Mouse (Mus musculus): ENCODE measurements around the gene Il17rb.
A peak's percentile ranks its signal among the peaks of the same experiment; 100 is the strongest.

Gene Il17rb

DNA sequence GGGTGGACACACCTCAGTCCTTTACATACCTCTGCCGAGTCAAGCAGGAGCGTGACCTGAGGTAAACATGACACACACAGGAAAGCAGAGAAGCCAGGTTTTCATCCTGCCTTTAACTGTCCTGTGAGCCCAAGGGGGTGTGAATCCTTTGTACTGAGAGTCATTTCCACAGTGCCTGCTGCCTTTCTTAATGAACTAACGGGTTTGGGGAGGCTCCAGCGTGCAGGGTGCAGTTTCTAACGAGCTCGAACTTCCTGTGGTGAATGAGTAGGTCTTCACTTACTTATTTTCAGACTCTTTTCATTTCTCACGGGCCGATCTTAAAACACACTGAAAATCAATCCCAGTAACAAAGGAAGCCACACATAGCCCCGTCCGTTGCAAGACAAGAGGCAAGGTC, 5.8 kb upstream of the Il17rb start:
- no peak for DNase-seq

DNA sequence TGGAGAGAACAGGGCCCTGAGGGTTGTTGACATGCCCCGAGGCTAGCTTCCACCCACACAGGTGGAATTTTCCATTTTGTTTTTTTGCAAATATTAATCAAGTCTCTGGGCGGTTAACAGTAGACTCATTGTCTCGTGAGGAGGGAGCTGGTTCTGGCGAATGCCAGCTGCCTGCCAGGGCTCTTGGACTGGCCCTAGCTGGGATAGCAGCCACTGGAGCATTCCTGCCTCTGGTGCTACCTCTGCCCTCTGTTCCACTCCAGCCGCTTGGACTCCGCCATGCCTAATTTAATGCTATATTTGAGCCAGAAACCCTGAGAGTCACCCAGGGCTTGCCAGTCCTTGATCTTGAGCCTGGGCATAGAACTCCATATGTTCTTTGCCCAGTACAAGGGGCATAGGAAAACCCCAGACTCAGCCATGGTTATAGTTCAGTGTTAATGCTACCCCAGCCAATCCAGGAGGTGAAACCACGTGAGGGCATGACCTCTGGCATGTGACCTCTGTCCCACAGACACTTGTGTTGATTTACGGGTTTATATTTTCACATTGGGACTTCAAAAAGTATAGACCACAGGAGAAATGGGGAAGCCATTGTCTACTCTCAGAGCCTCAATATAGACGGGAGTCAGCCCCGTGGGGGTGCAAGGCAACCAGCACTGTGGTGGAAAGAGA, 3.3 kb upstream of the Il17rb start:
- DNase-seq, result peak in 1 of 2 experiments; percentile 15

DNA sequence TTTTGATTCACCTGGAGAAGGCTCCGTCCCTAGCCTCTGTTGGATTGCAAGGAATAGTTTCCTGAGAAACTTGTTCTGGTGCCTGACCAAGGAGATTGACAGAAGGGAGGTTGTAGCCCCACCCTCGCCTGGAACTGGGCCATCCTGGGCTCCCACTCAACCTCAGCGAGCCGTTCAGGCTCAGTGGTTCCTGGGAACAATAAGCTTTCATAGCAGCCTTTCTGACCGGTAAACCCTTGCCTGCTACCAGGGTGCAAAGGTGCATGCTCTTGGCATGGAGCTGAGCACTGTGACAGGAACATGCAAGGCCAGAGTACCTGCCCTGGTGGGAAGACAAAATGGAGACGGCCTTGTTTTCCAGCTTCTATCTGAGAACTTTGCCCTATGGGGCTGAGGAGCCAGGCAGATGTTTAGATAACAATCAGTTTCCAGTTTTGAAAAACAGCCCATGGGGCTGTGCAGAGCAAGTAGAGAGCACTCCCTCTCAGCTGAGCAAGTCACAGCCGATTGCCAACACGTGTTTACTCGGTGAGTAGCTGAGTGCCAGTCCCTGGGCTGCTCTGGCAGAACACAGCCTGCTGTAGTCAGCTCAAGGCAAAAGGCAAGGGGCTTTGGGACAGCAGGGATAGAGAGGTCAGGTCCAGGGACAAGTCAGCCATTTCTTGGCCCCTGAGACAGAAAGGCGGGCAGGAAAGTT, 1.3 kb upstream of the Il17rb start:
- DNase-seq, result peak; percentile 12 to 26

DNA sequence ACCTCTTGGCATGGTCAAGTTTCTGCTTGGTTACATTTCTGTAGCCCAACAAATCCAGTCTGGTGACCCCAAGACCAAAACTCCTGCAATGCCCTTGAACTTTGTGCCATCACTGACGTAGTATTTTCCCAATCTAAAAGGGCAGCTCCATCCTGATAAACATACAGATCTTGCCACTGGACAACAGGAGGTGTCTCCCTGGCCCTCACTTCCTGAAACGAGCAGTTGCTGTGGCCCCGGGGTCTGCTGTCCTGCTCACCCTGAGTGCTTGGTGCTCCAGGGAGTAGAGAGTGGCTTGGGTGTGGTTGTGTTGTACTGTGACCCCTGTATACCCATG, 9.3 kb downstream of the Il17rb start:
- no peak for DNase-seq

DNA sequence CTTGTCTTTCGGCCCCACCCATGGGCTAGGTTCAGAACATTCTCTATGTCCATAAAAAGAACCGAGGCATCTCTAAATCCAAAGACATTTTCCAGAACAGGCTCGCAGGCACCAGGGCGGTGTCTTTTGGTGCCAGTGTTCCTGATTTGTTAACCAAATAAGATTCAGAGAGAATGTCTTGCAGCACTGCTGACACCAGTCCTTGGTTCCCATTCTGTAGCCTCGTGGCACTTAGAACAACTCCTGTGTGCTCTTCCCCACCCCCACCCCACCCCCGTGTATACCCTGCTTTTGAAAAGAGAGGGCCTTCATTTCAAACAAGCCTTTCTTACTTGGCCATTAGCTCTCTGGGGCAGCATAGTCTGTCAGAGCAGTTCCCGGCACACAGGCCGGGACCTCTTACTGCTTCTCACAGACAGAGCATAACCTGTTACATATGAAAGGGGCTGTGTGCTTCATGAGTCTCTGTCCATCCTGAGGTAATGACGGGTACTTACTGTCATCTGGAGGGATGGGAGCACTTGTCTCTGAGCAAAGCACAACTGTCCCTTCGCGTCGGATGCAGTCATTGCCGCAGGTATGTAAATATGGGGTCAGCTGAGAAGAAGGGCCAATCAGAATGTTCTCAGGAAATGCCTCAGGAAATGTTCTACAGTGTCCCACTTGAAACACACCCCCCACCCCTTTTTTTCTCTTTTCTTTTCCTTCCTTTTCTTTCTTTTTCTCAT, 9.8 kb downstream of the Il17rb start:
- DNase-seq, result no peak

DNA sequence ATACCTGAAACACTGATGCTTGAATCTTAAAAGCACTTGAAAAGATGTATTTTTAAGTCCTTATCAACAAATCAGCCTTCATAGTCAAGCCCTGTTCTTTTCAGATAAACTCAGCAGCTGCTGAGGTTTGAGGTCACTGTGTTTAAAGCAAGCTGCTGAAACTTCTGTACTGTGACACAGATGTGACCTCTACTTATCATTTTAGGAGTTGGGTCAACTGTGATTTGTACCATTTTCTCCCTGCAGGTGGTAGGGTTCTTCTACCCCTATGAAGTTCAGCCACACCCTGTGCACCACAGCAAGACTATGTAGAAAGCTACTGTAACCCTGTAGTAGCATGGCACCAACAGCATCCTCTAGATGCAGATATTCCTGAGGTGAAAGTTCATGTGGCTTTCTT, 11.4 kb downstream of the Il17rb start:
- no peak for DNase-seq

DNA sequence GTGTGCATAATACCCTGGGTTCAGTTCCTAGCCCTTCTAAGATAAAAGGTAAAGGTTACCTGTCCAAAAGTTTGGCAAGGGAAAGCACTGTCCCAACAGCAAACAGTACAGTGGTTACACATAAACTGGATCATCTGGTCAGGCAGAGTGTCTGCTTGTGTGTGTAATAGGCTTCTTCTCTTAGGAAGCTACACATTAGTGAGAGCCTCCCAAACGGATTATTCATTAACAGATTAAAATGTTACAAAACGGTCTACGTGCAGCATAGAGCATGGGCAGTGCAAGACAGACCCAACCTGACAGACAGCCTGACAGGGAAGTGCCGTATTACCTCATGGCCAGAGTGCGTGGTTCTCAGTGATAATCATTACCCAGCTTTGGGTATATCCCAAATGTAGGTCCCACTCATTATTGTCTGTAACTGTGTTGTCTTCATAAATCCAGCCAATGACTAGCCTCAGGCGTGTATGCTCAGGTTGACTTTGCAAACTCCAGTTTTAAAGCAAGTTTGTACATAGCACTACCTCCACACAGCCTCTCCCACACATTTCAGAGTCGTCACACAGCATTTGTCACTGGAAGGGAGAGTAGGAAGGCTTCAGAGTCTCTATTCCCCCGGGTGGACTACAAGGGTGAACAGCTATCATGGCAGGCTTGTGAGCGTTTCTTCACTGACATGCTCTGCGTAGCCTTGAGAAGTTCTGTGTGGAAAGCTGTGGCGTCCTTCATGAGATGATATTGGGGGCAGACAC, 12.5 kb downstream of the Il17rb start:
- no peak for DNase-seq

DNA sequence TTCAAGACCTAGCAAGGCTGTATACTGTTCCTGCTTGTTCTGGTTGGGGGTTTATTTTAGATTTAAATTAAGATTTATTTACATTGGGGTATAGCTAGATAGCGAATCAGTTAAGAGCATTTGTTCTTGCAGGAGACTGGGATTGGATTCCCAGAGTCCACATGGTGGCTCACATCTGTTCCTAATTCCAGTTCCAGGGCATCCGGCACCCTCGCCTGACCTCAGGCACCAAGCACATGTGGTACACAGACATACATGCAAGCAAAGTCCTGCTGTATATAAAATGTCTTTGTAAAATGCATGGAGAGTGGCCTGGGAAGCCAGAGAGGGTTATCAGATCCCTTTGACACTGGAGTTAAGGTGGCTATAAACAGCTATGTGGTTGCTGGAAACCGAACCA, 13.7 kb downstream of the Il17rb start:
- DNase-seq, result no peak

DNA sequence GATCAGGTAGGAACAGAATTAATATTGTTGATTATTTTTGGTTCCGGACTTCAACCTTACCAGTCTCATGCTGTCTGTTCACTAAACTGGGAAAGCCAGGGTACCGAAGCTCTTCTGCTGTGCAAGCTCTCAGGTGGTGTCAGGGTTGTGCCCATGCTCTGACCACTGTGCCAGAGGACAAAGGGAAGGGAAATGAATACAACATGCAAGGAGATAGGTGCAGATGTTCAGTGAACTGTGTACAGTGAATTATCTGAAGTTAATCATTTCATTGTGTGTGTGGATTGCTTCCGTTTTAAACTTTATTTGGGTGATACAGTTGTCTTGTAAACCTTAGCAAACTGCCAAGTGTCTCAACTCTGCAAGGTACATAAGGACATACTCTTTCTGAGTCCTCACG, 20.4 kb downstream of the Il17rb start:
- DNase-seq, result no peak

DNA sequence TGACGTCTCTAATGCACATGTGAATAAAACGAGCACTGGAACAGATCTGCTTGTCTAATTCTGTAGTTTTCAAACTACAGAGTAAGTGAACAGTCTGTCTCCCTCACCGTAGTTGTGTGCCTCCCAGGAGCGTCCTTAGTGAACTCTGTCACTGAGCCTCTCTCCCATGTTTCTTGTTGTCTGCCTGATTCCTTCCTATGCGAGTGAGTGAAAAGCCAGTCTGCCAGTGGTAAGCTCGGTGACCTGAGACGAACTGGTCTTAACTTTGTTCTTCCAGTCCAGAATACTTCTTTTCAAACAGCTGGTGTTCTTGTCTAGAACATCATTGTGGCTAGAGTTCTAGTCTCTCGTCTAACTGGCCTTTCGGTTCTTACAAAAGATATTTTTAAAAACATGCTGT, 21.0 kb downstream of the Il17rb start:
- DNase-seq, result no peak

DNA sequence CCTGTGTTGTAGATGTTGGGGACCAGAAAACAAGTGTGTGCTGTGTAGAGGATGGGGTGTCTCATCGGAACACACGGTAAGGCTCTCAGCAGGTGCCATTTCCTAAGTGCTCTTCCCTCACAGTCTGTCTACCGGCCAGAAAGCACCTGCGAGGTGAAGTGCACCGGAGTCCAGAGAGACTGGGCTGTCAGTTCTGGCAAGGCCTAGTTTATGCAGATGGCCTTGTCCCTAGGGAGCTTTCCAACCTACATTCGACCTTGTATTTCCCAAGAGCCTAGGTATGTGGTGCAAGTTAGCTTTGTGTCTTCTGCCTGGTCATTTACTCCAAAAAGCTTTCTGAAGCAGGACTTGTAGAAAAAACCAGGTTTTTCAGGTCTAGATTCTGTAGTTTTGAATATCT, 21.4 kb downstream of the Il17rb start:
- peak in 1 of 2 experiments; percentile 37 for DNase-seq

DNA sequence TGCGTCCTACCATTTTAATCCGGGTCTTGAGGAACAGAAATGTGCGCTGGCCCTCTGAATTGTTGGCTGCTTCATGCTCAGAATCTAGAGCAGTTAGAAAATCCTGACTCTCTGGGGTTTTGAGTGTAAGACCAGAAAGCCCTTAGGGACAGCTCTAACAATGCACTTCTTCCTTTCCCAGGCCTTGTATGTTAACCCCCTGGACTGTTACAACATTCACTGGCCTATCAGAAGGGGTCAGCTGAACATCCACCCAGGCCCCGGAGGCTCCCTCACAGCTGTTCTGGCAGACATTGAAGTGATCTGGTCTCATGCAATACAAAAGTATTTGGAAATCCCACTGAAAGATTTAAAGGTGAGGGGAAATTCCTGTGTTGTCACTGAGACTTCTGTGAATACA, 22.6 kb downstream of the Il17rb start:
- DNase-seq, result no peak

DNA sequence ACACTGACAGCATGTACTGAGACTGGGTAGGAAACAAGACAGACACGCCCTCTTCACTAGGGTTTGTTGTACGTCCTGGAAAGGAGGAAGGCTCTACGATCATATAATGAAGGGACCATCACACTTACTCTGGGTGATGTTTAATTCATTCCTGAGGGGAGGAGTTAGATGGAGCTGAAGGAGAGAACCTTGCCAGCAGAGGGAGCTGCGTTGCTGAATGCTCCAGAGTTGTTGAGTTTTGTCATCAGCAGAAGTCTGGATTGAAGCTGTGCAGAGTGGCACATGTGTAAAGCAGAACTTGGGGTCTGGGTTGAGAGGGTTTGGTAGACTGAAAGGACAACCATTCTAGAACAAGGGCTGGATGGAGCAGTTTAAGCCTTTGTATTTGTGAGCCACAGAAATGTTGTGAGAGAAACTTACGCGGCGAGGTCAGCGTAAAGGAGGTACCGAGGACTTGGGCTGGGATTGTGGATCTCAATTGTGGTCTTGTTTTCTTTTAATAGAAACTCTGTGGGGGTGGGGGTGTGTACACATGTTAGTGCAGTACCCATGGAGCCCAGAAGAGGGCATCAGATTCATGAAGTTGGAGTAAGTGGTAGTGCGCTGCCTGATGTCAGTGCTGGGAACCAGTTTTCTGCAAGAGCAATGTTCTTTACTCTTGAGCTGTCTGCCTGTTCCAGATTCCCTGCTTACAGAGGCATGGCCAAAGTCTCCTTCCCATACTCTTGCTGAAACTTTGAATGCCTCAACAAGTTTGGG, 28.1 kb downstream of the Il17rb start:
- no peak for DNase-seq

DNA sequence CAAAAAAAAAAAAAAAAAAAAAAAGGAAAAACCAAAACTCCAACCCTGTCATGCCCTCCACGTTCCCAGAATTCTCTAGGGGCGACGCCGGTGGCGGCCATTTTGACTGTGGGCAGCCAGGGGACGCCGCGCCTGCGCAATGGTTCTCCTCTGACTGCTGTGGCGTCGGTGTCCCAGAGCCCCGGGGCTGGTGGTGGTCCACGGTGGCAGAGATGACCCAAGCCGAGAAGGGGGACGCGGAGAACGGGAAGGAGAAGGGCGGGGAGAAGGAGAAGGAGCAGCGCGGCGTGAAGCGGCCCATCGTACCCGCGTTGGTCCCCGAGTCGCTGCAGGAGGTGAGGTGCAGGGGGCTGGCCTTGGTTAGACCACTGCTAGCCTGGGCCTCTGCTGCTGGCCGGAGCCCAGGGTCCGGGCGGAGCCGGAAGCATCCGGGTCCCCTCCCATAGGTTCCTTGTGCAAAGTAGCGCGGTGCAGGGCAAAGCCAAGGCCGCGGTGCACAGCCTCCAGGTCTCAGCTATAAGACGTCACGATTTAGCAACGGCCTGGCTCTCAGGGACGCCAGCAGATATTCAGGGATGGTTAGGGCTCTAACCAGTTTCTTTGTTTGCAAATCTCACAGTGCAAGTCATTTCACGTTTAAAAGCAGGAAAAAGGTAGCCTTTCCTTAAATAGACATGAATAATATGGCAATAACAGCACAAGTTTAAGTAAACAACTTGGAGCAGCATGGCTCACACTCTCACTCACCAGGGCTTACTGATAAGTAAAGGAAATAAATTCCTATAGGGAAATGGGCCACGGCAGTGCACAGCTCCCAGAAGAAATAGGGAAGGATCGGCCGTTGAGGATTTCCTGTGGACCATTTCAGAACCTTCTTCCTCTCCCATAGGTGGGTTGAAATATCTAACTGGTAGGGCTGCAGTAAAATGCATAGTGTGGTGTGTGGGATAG, 30.2 kb downstream of the Il17rb start, which contains the start of gene Actr8:
TSS of gene Actr8 (plus strand) at position 84 of the 951 bp plus-strand sequence.
- DNase-seq, result peak; percentile 92 to 95

DNA sequence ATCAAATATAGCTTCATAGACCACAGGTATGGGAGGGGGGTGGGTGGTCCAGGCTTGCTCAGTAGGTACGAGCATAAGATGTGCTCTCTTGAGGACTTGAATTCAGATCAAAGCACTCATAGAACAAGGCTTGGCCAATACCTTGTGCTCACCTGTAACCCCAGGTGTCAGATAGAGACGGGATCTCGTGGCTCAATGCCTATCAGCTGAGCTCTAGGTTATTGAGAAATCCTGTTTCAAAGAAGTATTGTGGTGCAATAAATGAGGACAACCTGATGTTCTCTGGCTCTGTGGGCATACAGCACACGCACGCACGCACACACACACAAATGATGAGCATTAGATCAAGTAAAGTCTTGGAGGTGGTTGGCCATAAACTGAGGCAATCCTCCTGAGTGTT, 31.8 kb downstream of the Il17rb start:
- no peak for DNase-seq

DNA sequence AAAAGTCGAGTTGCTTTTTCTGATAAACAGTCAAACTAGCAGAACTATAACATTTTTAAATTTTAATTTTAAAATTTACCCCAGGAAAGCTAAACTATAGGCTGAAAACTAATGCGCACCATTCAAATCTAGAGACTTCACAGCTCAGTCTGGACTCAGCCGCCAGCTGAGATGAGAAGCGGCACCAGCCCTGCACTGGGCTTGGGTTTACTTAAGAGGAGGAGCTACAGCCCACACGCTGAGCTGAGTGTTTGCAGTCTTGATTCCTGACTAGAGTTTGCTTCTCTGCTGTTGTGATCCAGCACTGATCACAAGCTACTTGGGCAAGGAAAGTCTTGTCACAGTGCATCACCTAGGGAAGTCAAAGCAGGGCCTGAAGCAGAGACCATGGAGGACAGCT, 36.7 kb downstream of the Il17rb start:
- DNase-seq, result no peak

DNA sequence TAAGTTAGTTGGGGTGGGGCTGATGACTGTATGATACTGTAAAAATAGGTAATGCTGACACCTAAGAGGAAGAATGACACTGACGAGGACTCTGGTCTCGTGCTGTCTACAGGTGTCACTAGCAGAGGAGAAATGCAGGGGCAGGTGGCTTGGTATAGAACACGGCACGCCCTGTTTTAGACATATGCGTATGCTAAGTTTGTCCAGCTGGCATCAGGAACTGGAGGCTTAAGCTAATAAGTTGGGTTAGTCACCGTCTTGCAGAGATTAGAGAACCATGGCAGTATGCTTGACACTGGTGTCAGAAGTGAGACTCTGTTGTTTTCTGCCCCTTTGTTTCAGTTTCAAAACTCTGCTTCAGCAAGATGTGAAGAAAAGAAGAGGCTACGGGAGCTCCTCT, 37.2 kb downstream of the Il17rb start:
- DNase-seq, result no peak

DNA sequence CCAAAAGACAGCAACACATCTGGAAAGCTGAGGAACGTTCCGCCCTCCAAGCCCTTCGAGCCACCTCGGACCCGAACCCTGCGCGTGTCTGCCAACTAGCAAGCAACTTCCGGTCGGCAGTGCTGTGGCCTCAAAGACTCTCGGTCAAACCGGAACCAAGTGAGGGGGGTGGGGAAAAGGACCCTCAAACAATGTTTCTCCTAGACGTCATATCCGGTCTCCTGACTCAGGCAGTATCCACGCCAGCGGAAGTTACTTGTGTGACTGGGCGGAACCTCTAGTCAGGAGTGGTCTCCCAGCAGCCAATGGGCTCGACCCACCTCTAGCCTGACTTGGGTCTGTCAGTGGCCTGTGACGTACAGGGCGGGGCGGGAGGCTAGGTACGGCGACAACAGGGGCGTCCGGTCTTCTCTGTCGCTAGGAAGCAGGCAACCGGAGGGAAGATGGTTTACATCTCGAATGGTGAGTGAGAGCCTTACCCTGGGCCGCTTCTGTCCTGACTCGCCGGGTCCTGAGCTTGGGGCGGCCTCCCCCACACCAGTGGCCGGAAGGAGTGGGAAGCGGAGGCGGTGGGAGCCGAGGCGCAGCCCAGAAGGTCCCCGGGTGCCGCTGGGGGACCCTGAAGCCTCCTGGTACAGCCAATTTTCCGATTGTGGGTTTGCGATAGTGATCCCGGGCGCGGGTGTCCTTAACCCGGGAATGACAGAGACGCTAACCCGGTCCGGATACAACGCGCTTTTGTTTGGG, 40.4 kb downstream of the Il17rb start, which contains the start of gene Selenok:
TSS of gene Selenok (plus strand) at position 234 of the 747 bp plus-strand sequence.
- DNase-seq, result peak; percentile 91 to 99

DNA sequence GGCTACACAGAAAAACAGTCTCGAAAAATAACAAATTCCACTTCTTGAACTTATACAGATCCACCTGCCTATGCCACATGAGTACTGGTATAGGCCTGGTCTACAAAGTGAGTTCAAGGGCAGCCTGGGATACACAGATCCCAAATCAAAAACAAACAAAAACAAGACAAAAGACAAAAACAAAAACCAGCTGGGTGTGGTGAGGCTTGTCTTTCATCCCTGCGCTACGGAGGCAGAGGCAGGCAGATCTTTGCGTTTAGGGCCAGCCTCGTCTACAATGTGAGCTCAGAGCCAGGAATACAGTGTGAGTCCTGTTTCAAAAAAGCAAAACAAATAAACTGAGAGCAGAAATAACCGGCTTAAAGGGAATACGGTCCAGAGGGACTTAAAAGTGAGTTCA, 41.1 kb downstream of the Il17rb start:
- DNase-seq, result no peak

DNA sequence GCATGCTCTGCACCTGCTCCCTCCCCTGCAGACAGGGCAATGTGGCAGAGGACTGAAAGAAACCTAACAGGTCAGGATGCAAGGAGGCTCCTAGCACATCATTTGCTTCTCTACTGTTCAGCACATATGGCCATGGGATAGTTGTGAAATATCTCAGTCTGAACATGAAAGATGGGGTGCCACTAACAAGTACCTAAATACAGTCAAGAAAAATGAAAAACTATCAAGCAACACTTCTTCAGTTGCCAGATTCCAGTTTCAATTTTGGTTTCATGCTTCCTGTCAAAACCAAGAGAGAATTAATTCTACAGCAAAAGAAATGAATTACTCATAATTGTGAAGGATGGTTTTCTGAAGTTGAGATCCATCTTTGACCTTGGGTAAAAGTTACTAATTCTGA, 51.3 kb downstream of the Il17rb start:
- DNase-seq, result no peak

DNA sequence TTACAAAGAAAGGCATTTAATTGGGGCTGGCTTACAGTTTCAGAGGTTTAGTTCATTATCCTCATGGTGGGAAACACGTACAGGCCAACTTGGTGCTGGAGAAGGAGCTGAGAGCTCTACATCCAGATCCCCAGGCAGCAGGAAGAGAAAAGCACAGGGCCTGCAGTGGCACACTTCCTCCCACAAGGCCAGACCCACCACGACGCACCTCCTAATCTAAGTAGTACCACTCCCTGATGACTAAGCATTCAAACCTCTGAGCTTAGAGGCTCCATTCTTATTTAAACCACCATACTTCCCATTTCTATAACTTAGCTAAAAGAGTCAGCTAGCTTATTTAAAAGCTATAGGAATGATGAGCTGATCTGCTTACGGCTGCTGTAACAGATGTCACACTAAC, 57.9 kb downstream of the Il17rb start:
- no peak for DNase-seq

Data from cerebellum, adult 18-20 months (tissue).